Mouse (Mus musculus) brain, embryonic 14.5 days (tissue): Measurements from ENCODE around the gene Ccdc85a.

Source experiments
- CTCF ChIP-seq: fragments of 200-500 bp; IDR thresholded peaks from 2 replicates; pipeline ENCODE4 v1.5.1; 2012; ENCODE audit warnings: inconsistent platforms, mild to moderate bottlenecking, moderate library complexity, borderline replicate concordance; ENCODE audit not compliant: insufficient read depth, insufficient read length; ENCODE audit errors: extremely low read depth
- POLR2A ChIP-seq: fragments of 200-500 bp; IDR thresholded peaks from 2 replicates; pipeline ENCODE4 v1.6.1; 2012; ENCODE audit warnings: mild to moderate bottlenecking, inconsistent platforms, borderline replicate concordance; ENCODE audit not compliant: poor library complexity, insufficient read depth, insufficient read length, severe bottlenecking; ENCODE audit errors: extremely low read depth

GRCm38 (mm10) chr11:28365209-28365928 is 218.8 kb downstream of the Ccdc85a start:
- TF ChIP-seq CTCF (no peak), POLR2A (no peak)
